ENCODE assay signal across 13 mouse cellular contexts in genomic region chr12:111325744-111326424, GRCm38 (mm10).
"Had no signal": no experiment of that assay in that cellular context is flagged by ENCODE, and none has a peak within 500 bp of the region (broad histone marks: within the 10 kb centered on the region; RNA-seq: fewer than 3 reads in every experiment).

No protein-coding gene starts in this region.

- H3K4me1 ChIP-seq: limb, embryonic 13.5 days; midbrain, embryonic 12.5 days; stomach, embryonic 15.5 days had no signal

- H3K4me2 ChIP-seq: limb, embryonic 13.5 days; midbrain, embryonic 12.5 days; stomach, embryonic 15.5 days had no signal

- H3K27ac ChIP-seq: layer of hippocampus, adult 2 months; limb, embryonic 13.5 days; liver, embryonic 14.5 days; midbrain, embryonic 12.5 days; stomach, embryonic 15.5 days had no signal

- H3K4me3 ChIP-seq: layer of hippocampus, adult 2 months; limb, embryonic 13.5 days; midbrain, embryonic 12.5 days; stomach, embryonic 15.5 days had no signal

- H3K9ac ChIP-seq: limb, embryonic 13.5 days; liver, embryonic 14.5 days; midbrain, embryonic 12.5 days; stomach, embryonic 15.5 days had no signal

- H3K27me3 ChIP-seq: limb, embryonic 13.5 days; midbrain, embryonic 12.5 days; stomach, embryonic 15.5 days had no signal

- H3K9me3 ChIP-seq: limb, embryonic 13.5 days; midbrain, embryonic 12.5 days; stomach, embryonic 15.5 days had no signal

- DNase-seq: kidney, postnatal 10 days; kidney, postnatal 4 days; left cerebral cortex, postnatal 4 days; lung, adult 18-20 months; right cerebral cortex, postnatal 4 days; spleen, adult 18-20 months; thymus, adult 2 months; thymus, postnatal 25 days had no signal
